Mouse (Mus musculus): ENCODE measurements around the gene Tmem183a.

- TF ChIP-seq CTCF (IDR thresholded peaks at IDR 0.05; ENCODE audit: extremely low read depth, insufficient read length, insufficient replicate concordance, low read depth, low read length), result no peak
- no peak for TF ChIP-seq POLR2A (IDR thresholded peaks at IDR 0.05; ENCODE audit: low read depth, low read length)
These were observed 23.4 kb upstream of the Tmem183a start for GRCm38 (mm10) chr1:134385176-134385575.
